Mouse (Mus musculus): Measurements from ENCODE around the gene Wdfy4.

Wdfy4 gene

DNA sequence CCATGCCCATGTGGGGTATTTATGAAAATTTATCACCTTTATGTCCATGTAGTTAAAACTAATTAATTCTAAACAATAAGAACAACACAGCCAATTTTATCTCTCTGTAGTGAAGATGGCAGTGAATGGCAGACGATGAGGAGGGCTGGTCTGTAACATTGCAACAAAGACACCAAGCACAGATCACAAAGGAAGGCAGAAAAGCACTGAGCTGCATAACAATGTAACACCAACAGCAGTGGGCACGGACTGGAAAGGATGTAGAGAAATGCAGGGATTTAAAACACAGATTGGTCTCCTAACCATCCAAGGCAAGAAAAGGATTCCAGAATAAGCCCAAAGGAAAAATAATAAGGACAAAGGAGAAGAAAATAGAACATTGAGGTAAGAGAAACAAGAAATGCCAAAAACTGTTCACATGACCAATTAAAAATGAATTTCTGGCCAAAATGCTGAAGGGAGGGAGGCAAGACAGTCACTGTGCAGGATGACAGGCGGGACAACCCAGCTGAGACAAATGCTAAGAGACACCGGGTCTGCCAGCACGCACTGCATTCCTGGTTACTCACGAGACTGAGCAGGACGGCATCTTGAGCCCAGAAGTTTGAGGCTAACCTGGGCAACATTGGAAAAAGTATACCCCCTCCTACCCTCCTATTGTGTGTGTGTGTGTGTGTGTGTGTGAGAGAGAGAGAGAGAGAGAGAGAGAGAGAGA lies 54.1 kb downstream of the Wdfy4 start:
- CTCF ChIA-PET = interaction anchor here in 1 of 4 experiments (0.9 kb wide), 1 partner anchor 15 kb away, joined by 3 read pairs; no protein-coding TSS in a partner anchor
- POLR2A ChIA-PET = no interaction called here

DNA sequence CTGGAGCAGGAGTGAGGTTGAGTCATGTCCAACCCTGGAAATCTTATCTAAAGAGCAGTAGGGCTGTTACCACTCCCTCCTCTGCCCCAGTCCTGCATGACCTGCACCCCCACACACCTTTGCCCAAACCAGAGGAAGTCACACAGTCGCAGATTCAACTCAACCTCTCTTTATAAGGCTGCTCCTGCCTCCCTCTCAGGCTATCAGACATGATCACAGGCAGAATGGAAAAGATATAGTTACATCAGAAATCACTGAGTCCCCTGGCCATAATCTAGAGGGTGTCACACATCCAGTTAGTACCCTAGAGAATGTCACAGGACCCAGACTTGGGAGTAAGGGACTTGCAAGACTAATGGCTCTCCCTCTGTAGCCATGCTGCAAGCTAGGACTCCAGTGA lies 68.7 kb downstream of the Wdfy4 start:
- CTCF ChIA-PET = no interaction called here
- POLR2A ChIA-PET = no interaction called here

DNA sequence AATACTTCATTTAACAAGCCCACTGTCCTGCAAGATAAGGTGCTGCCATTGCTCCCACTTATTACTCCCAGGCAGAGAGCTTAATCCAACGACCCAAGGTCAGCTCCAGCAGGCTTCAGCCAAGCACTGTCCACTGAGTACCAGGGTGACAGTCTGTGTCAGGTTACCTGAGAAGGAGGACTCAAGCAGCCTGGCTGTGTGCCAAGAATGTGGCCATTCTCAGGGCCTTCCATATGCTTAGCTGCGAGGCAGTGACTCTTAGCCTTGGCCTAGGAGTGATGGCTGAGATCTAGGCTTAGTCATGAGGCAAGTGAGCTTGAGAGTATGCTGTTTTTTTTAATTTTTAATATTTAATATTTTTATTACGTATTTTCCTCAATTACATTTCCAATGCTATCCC lies 80.5 kb downstream of the Wdfy4 start:
- ChIA-PET CTCF (interaction anchor here in 2 of 4 experiments (0.7 to 1.6 kb wide), 2 partner anchors 102 to 229 kb away, joined by 3 to 7 read pairs; no protein-coding TSS in a partner anchor), POLR2A (no interaction called here)

DNA sequence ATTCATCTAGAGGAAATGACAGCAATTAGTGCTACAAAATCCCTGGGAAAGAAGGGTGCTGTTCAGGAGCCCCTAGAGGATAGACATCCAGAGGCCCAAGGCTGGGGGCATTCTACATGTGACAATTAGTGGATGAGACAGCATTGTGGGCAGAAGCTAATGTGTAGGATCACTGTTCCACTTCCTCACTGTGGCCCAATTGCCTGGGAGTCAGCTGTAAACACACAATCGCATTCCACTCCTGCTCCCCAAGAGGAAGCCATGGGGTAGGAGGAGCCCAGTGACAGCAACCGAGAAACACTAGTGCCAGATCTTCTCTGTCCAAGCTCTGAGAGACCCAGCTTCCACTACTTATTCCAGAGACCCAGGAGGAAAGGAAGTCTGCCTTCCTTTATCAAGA lies 83.7 kb downstream of the Wdfy4 start:
- POLR2A ChIA-PET = no interaction called here

DNA sequence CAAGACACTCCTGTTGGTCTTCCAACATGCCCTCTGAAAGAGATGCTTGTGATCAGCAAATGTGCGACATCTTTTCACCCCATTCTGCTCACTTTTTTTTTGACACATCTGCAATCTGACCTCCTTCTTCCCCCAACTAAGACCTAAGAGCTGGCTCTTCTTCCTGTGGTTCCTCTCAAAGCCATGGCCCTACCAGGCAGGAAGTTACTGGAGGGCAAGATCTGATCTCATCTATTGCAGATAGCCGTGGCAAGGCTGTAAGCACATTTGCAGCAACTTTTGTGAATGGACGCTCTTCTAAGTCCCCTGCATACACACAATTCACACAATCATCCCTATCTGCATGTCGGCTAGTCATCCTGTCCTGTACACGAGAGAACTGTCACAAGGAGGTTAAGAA lies 85.4 kb downstream of the Wdfy4 start:
- CTCF ChIA-PET = no interaction called here
- POLR2A ChIA-PET = no interaction called here

More for the DNA sequence above, 83.7 kb downstream of the Wdfy4 start:
- CTCF ChIA-PET = no interaction called here

DNA sequence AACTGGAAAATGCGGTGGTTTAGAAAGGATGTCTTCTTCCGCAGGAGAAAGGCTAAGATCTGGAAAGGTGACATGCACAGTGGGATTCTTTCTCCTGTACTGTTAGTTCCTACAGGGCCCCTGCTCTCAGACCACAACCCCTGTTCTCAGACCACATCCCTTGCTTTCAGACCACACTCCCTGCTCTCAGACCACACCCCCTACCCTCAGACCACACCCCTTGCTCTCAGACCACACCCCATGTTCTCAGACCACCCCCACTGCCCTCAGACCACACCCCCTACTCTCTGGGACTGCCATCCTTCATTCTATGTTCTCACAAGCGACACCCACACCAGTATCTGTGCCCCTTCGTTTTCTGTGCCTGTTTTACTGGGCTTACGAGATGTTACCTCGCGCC lies 86.2 kb downstream of the Wdfy4 start:
- CTCF ChIA-PET = no interaction called here
- POLR2A ChIA-PET = no interaction called here

DNA sequence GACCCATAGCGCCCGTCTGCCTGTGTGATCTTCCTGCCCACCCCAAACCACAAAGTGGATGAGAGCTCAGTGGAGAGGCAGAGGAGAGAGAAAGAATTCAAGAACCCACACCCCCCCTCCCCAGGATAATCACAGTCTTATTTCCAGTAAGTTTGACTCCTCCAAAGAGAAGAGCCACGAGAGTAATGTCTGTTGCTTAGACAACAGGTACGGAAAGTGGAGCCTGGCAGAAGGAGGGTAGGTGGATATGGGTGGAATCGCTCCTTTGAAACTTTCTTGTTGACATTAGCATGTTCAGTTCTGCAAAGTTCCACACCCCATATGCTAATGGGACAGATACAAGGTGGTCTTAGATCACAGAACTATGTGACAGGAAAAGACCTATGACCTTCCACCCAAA lies 88.8 kb downstream of the Wdfy4 start:
- ChIA-PET POLR2A (no interaction called here), CTCF (interaction anchor here in 1 of 4 experiments (0.5 kb wide), 1 partner anchor 357 kb away, joined by 6 read pairs; no protein-coding TSS in a partner anchor)

DNA sequence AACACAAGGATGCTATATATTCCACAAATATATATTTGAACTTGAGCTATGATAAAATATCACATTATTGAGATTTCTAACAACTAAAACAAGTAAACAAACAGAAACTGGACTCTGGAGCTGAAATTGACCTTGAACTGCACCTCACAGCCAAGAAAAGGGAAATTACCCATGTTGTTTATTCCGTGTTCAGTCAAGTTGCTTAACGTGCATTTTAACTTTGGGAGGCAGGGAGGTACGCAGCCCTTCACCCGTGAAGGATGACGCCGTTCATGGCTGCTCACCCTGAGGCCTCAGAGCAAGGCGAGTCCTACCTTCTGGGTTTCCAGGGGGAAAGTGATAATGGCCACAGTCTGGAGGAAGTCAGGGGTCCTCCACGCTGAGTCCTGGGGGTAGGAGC lies 102.0 kb downstream of the Wdfy4 start:
- CTCF ChIA-PET = interaction anchor here in 1 of 4 experiments (0.7 kb wide), 1 partner anchor 495 kb away, joined by 3 read pairs; no protein-coding TSS in a partner anchor

DNA sequence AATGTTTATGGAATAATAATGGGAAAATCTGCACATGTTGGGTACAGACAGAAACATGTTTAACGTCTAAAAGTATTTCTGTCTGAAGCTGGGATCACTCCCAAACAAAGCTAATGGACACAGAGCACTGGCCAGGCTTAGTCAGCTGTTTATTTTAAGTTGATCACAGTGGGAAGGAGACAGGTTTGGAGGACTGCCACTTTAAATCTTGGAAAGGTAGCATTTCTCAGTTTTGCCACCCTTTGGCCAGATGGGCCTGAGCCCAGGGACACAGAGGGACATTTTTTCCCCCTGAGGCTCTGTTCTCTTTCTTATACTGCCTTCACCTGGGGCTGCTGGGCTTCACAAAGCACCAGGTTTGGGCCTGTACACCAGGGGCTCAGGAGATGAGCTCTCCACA lies 103.0 kb downstream of the Wdfy4 start:
- POLR2A ChIA-PET = interaction anchor here in 1 of 4 experiments (0.6 kb wide), 1 partner anchor 36 kb away, joined by 3 read pairs; no protein-coding TSS in a partner anchor
- CTCF ChIA-PET = interaction anchor here in 1 of 4 experiments (0.6 kb wide), 1 partner anchor 455 kb away, joined by 5 read pairs; no protein-coding TSS in a partner anchor

More for the DNA sequence above, 102.0 kb downstream of the Wdfy4 start:
- POLR2A ChIA-PET = no interaction called here

DNA sequence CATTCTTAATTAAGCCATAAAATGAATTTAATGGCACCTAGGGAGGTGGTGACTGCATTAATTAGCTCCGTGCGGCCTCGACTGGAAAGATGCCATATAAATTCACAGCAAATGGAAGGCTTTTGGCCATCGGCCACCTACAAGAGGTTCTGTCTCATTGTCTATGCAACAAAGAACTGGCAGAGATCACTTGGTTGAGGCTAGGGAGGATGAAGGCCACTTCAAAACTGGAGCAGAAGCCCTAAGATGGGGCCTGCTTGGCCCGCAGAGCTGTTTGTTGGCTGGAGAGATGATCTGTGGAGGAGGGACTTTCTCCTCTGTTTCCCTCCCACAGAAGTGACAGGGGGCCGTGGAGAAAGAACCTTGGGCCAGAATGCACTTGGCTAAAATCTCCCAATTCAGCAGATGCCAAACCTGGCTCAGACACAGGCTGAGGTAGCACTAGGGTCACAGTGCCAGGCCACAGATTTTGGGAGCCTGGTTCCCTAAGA lies 103.9 kb downstream of the Wdfy4 start:
- CTCF ChIA-PET = no interaction called here
- POLR2A ChIA-PET = no interaction called here

DNA sequence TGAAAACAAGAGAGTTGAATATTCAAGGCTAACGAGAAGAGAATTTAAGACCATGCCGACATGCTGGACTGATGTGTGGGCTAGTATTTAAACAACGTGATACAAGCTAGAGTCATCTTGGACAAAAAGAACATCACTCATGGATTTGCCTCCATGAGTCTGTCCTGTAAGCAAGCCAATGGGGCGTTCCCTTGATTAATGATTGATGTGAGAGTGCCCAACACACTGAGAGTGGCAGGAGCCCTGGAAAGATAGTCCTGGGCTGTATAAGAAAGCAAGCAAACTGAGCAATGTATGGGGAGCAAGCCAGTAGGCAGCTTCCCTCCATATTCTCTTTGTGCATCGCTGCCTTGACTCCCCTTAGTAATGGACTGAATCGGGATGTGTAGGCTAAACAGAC lies 106.7 kb downstream of the Wdfy4 start:
- POLR2A ChIA-PET = no interaction called here
- CTCF ChIA-PET = no interaction called here

DNA sequence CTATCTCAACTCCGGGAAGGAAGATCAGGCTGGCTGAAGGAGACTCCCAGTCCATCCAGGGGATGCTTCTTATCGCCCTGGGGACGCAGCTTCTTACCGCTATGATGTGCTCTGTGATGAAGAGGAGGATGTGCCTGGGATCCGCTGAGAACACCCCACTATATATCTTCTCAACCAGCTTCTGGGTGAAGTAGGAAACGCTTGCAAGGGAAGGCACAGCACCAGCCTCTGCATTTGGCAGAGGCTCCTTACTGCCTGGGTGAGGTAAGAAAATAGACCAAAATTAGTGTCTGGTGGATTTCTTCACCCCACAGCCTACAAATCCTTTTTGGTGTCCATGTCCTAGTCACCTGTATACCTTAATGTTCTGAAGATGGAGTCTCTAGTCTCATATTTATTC lies 107.2 kb downstream of the Wdfy4 start:
- ChIA-PET CTCF (no interaction called here), POLR2A (interaction anchor here in 1 of 4 experiments (0.5 kb wide), 1 partner anchor 129 kb away, joined by 3 read pairs; no protein-coding TSS in a partner anchor)

DNA sequence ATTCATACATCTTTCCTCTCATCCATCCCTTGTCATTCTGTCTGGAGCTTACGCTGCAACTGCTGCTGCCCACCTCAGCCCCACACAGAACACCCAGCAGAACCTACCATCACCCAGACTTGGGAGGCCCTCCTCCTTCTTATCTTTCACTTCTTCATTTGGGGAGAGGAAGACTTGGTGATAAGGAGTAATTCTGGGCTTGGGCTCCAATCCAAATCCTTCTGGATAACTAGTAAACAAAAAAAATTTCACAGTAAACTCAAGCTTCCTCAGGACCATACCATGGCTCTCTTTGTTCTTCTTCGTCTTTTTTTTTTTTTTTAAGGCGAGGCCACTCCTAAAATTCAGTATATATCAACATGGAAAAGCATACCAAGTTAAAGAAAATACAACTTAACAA lies 112.0 kb downstream of the Wdfy4 start:
- POLR2A ChIA-PET = no interaction called here
- CTCF ChIA-PET = interaction anchor here in 1 of 4 experiments (0.7 kb wide), 1 partner anchor 70 kb away, joined by 3 read pairs; no protein-coding TSS in a partner anchor

DNA sequence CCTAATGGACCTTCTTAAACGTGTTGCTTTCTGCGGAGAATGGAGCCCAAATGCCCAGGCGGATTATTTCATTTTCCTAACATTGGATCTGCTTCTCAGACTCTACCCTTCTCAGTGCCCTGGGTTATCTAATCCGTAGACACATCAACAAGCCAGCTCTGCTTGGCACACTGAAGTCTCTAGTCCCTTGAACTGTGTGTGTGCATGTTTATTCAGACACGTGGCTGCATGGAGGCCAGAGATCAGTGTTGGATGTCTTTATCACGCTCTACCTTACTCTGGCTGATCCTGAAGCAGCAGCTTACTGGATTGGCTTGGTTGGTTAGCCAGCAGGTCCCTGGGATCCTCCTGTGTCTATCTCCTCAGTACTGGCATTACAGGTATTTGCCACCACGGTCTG lies 113.0 kb downstream of the Wdfy4 start:
- ChIA-PET CTCF (no interaction called here), POLR2A (interaction anchor here in 1 of 4 experiments (1.3 kb wide), 1 partner anchor 30 kb away, joined by 3 read pairs; no protein-coding TSS in a partner anchor)

DNA sequence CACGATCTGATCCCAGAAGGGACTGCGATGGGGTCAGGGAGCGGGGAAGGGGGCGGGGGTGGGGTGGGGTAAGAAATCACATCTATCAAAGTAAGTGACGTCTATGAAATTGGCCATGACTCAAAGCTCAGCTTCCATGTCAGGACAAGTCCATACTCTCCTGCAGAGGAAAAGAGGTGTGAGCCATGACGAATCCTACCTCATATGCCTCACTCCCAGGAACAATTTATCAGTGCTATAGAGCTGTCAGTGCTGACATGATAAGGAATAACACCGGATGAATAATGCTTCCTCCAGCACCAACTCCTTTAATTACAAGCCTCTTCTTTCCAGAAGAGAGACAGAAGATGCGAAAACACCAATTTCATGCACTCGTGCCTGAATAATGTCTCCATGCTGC lies 117.6 kb downstream of the Wdfy4 start:
- ChIA-PET CTCF (interaction anchor here in 1 of 4 experiments (0.6 kb wide), 1 partner anchor 221 kb away, joined by 3 read pairs; no protein-coding TSS in a partner anchor), POLR2A (interaction anchor here in 2 of 4 experiments (0.5 to 0.8 kb wide), 2 partner anchors 200 to 971 kb away, joined by 3 to 7 read pairs; no protein-coding TSS in a partner anchor)

DNA sequence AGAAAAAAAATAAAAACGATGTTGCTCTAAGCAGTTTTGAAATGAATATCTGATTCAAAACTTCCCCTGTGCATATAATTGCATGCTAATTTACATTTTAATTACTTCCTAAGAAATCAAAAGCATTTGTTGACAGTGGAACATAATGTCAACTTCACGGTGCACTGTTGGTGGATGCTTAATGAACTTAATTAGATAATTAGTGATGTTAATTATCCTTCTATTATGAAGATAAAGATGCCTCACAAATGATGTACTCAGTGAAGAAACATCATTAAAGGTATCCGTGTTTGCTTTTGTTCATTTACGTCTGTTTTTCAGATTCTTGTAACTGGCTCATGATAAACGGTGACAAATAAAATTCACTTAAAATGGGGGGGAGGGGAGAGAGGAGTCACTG lies 122.3 kb downstream of the Wdfy4 start:
- POLR2A ChIA-PET = no interaction called here

DNA sequence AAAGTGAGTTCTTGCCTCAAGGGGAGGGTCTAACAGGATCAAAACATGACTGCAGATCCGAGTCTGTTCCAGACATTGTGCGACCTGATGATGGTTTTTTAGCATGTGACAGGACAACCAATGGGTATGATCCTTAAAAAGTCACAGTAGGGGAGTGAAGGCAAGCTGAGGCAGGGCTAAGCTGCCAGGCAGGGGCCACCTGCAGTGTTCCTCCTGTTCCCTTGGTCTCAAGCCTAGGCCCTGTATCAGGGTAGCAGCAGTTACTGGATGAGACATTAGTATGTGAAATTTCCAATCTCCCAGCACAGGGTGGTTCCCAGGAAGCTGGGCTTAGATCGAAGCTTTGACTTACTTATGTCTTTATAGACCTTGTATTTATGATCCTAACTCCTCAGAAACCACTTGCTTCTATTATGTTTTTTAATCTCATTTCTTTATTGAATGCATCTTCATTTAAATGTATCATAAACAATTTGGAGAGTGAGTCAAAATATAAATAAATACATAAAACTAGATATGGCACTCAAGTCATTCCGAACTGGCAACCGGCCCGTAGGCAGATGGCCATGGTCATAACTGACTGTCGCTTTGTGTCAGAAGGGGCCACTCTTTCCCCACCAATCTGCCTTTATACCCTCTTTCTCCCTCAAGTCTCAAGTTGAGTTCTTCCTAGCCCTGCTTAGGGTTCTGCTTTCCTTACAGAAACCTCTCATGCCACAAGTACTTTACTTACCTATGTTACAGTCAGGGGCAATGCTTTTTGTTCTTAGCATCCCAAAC lies 126.2 kb downstream of the Wdfy4 start:
- ChIA-PET POLR2A (no interaction called here), CTCF (no interaction called here)

More for the DNA sequence above, 122.3 kb downstream of the Wdfy4 start:
- CTCF ChIA-PET = no interaction called here

DNA sequence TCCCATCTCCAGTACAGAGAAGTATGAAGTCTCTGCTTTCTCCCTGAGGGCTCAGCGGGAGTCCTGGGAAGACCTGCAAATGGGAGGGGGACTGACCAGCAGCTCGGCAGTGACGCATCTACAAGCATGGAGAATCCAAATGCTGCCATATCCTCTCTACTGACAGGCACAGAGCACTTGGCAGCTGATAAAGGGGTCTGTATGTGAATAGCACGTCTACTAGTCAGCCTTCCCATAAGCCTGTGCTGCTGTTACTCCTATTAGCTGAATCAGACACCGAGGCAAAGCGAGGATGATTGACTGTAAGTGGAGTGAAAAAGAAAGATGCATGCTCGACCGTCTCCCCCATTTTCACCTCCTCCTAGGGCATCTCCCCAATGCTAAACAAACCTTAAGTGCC lies 131.9 kb downstream of the Wdfy4 start:
- ChIA-PET POLR2A (interaction anchor here in 1 of 4 experiments (0.7 kb wide), 1 partner anchor 716 kb away, joined by 3 read pairs; no protein-coding TSS in a partner anchor), CTCF (no interaction called here)

DNA sequence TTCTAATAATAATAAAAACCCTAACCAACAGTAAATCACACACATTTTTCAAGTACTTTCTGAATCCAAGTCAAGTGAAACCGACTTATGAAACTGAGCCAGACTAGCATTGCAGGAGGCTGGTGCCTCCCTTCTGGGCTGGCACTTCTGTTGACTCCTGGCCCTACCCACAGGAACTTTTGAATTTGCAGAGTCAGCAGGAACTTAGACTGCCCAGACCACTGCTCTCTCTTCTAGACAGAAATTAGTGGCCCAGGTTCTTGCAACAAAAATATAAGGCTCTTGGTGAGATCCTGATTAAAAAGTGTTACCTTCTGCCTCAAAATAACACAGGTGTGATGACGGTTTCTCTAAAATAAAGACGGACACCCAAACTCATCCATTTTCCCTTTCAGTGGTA lies 140.1 kb downstream of the Wdfy4 start:
- POLR2A ChIA-PET = no interaction called here
- CTCF ChIA-PET = interaction anchor here in 1 of 4 experiments (0.6 kb wide), 1 partner anchor 406 kb away, joined by 7 read pairs; no protein-coding TSS in a partner anchor

DNA sequence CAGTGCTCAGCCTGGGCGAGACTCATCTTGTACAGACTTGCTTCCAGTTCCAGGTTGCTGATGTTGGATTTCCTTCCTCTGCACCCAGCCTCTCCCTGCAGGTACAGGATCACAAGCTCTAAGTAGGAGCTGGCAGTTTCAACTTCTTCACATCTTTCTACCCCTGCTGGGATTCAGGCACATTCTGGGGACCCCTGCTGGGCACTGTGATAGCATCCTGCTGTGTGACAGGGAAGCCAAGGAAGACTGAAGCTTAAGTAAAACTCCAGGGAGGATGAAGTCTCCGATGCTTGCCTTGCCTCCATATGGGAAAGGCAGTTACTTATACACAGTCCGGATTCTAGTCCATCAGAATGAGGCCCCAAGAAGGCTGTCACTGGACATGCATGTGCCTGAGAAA lies 148.5 kb downstream of the Wdfy4 start:
- ChIA-PET POLR2A (no interaction called here), CTCF (no interaction called here)
